9 mouse cellular contexts compared by ENCODE assay signal in genomic region chr1:35869381-35870143, GRCm38 (mm10).
DNase-seq lines count a peak whose midpoint lies in the region; ATAC-seq and TF ChIP-seq lines count a peak whose summit lies in the region.
"Had no signal": no experiment of that assay in that cellular context is flagged by ENCODE, and none has a peak within 500 bp of the region (broad histone marks: within the 10 kb centered on the region; RNA-seq: fewer than 3 reads in every experiment).

No protein-coding gene starts in this region.

- peak overlapping the region; percentile 36 for H3K4me2 ChIP-seq in hindbrain, embryonic 14.5 days (replicated peaks)
- H3K4me2 ChIP-seq: liver, embryonic 15.5 days had no signal

- no peak overlapping the region for H3K9ac ChIP-seq in hindbrain, embryonic 14.5 days
- H3K9ac ChIP-seq: liver, embryonic 15.5 days had no signal

- H3K4me3 ChIP-seq in hindbrain, embryonic 14.5 days (replicated peaks; ENCODE audit: low read length): no peak overlapping the region
- H3K4me3 ChIP-seq in megakaryocyte, embryonic 14.5 days (replicated peaks): peak overlapping the region; percentile 82
- H3K4me3 ChIP-seq: liver, embryonic 15.5 days had no signal

- peak; percentile 32 to 65 for DNase-seq in adrenal gland, adult (ENCODE audit: inconsistent age in 2 of 2, low spot score in 1 of 2)
- no peak for DNase-seq in adrenal gland, postnatal 4 days (ENCODE audit: low spot score in 2 of 2)
- peak; percentile 98 for DNase-seq in brain, embryonic 14.5 days (ENCODE audit: low read depth)
- DNase-seq in forelimb bud, embryonic 11.5 days (ENCODE audit: low read depth, low spot score): peak; percentile 83
- DNase-seq in hindbrain, embryonic 14.5 days (ENCODE audit: low spot score): peak; percentile 86
- peak; percentile 73 to 85 for DNase-seq in left cerebral cortex, adult 18-20 months (ENCODE audit: low spot score in 2 of 2)
- DNase-seq in right cerebral cortex, postnatal 14 days: peak; percentile 70

- no peak overlapping the region for H3K27ac ChIP-seq in hindbrain, embryonic 14.5 days
- H3K27ac ChIP-seq: liver, embryonic 15.5 days had no signal

- no peak for TF ChIP-seq POLR2A in brain, embryonic 14.5 days (IDR thresholded peaks at IDR 0.05; ENCODE audit: borderline replicate concordance, extremely low read depth, insufficient read depth, insufficient read length, poor library complexity, severe bottlenecking)

- ATAC-seq in hindbrain, embryonic 14.5 days (ENCODE audit: low FRiP score): peak; percentile 95

- TF ChIP-seq CTCF in brain, embryonic 14.5 days (IDR thresholded peaks at IDR 0.05; ENCODE audit: borderline replicate concordance, extremely low read depth, insufficient read depth, insufficient read length): no peak

- H3K27me3 ChIP-seq in hindbrain, embryonic 14.5 days (ENCODE audit: control insufficient read depth, insufficient read depth, low read length): no peaks in the 10 kb centered on the region
- H3K27me3 ChIP-seq in megakaryocyte, embryonic 14.5 days (replicated peaks): no peaks in the 10 kb centered on the region
- H3K27me3 ChIP-seq: liver, embryonic 15.5 days had no signal

- H3K9me3 ChIP-seq in hindbrain, embryonic 14.5 days (ENCODE audit: control insufficient read depth, low read length): no peaks in the 10 kb centered on the region
- no peaks in the 10 kb centered on the region for H3K9me3 ChIP-seq in megakaryocyte, embryonic 14.5 days
- H3K9me3 ChIP-seq: liver, embryonic 15.5 days had no signal

- H3K36me3 ChIP-seq in hindbrain, embryonic 14.5 days (replicated peaks; ENCODE audit: control insufficient read depth, insufficient read depth): no peaks in the 10 kb centered on the region
- H3K36me3 ChIP-seq in megakaryocyte, embryonic 14.5 days (replicated peaks; ENCODE audit: low read length): peaks cover 4% of the 10 kb centered on the region
- H3K36me3 ChIP-seq: liver, embryonic 15.5 days had no signal

- WGBS in hindbrain, embryonic 14.5 days: 19% methylated on average over 17 of the region's 17 CpGs

- H3K4me1 ChIP-seq in hindbrain, embryonic 14.5 days (replicated peaks; ENCODE audit: control insufficient read depth, insufficient read depth, low read length): peaks cover 8% of the 10 kb centered on the region
- peaks cover 62% of the 10 kb centered on the region for H3K4me1 ChIP-seq in megakaryocyte, embryonic 14.5 days

Comparison
In these comparisons a context has a peak if more than half of its experiments do, and no peak if none do; other contexts are left out.
1. DNase-seq: peak in adrenal gland, adult (2 of 2), brain, embryonic 14.5 days (single experiment), forelimb bud, embryonic 11.5 days (single experiment), hindbrain, embryonic 14.5 days (single experiment), left cerebral cortex, adult 18-20 months (2 of 2) and right cerebral cortex, postnatal 14 days (single experiment); none in adrenal gland, postnatal 4 days (0 of 2).